Mouse (Mus musculus) right cerebral cortex, postnatal 36 days (tissue): ENCODE data around the gene Rpl23.

ENCODE experiments used
- DNase-seq, 2 experiments: peaks; one replicate each; pipeline ENCODE4 v3.0.0; 2022; ENCODE audit warnings: low spot score in 2 of 2, mixed read lengths in 1 of 2

Gene Rpl23

DNA sequence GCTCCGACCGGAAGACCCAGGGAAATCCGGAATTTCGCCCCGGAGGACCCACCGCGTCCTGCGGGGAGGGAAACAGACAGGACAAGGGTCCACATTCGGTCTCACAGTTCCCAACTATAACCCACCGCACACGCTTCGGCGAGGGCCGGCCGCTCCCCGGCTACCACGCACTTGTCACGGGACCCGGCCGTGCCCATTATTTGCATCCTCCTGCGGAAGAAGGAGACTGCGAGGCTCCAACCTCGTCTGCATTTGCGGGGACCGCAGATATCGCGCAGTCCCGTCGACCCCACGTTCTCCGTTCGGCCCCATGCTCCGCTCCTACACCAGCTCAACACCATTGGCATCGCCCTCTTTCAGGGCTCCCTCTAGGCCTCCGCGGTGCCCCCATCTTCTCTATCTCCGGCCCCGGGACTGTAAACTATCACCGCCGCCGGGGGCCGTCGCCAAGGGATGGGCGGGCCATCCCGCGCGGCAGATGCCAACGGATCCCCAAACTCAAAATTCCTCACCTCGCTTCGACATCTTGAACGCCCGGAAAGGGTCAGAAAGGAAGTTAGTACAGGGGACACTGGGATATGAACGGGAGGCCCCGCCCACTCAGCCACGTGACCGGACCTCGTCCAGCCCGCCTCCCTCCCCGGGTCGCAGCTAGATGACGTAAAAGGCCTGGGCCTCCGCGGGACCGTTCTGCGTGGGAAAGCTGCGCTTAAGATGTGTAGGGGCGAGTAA, at the start of gene Rpl23:
Gene Rpl23 (minus strand): TSS at position 606 of the 732 bp plus-strand sequence.
- peak; percentile 98 to 99 for DNase-seq

DNA sequence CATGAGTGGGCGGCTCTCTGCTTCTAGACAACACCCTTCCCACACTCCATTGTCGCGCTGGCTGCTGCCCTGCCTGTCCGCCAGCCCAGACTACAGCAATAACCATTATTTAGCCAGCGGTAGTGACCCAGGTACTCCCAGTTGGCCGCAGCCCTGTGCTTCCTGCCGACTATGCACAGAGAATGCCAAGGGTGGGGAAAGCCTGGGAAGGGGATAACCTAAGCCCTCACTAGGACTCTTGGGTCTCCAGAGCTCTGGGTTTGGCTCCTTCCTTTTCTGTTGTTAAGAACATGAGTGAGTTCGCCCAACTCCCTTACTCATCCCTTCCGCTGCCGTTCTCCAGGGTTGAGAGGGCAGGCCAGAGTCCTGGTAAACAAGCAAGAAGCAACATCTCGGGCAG, 49.8 kb upstream of the Rpl23 start:
- no peak for DNase-seq

DNA sequence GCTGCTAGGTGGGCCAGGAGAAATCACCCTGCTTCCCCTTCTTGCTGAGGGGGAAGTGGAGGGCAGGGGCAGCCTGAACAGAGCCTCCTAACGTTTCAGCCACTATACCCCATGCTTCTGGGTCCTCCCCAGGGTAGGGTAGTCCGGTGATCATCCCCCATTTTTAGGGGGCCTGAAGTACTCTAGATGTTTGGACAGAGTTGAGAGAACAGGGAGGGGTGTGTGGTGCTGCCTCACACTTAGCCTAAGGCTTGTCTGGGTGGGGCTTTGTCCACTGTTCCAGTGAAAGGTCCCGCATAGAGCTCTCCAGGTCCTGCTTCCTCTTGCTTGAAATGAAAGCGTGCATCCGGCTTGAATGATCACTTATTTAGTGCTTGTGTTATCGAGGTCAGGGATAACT, 48.3 kb upstream of the Rpl23 start:
- no peak for DNase-seq

DNA sequence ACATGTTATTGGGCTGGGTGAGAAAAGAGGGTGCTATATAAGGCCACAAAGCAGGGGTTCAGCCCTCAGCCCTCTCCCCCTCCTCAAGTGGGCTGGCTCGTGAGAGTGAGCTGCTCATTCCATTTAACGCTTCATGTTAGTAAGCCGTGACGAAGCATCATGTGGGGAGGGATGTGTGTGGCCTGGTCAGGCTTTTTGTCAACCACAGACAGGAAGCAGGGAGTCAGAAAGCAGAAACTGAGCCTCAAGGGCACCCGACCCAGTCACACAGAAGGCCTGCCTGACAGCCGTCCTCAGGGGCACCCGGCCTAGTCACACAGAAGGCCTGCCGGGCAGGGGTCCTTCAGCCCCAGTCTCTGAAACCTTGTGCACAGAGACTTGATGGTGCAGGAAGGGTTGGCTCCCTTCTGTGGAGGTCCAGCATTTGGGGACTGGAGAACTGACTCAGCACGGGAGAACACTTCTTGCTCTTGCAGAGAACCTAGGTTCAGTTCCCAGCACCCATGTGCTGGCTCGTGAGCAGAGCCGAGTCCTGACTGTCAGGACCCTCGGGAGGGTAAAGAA, 47.8 kb upstream of the Rpl23 start:
- no peak for DNase-seq

DNA sequence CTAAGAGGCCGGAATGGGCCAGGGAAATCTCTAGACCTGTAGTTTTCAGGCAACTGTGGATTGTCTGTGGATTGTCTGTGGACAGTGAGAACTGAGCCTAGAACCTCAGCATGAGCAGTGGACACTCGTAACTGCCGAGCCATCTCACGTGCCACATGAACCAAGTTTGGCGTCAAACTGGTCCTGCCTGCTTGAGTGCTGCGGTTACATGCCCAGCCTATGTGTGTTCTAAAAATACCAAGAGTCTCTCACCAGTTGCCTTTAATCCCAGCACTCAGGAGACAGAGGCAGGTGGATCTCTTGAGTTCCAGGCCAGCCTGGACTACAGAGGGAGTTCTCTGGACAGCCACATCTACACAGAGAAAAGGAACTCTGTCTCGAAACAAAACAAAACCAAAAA, 47.1 kb upstream of the Rpl23 start:
- no peak for DNase-seq

DNA sequence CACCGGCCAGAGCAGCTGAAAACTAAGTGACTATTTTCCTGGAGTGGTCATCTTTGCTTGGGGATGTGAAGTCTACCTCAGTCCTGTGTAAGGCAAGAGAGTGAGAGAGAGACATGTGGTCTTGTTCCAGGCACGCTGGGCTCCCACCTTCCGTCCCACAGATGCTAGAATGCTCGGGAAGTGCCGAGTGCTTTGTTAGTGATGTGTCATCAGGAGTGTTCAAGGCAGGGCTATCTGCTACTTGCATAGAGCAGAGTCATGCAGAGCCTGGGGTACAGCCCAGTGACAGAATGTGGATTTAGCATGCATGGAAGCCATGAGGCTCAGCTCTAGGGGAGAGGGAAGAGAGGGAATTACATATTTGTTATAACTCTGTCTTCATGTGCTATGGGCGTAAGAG, 45.4 kb upstream of the Rpl23 start:
- DNase-seq: no peak

DNA sequence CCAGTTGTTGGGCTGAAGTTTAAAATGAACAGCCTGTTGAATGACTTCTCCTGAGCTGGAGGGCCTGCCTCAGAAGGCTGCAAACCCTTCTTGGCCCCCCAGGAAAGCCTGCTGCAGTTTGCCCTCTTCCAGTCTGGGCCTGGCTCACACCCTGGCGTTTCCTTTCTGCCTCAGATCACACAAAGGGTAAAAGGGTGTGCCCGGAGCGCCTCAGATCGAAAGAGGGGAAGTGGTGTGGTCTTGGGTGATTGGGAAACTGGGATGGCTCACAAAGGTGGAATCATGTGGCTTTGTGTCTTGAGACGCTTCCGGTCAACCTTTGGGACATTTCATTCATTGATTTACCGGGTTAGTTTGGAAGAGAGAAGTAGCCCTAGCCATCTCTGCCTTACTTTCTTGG, 44.2 kb upstream of the Rpl23 start:
- DNase-seq: no peak

DNA sequence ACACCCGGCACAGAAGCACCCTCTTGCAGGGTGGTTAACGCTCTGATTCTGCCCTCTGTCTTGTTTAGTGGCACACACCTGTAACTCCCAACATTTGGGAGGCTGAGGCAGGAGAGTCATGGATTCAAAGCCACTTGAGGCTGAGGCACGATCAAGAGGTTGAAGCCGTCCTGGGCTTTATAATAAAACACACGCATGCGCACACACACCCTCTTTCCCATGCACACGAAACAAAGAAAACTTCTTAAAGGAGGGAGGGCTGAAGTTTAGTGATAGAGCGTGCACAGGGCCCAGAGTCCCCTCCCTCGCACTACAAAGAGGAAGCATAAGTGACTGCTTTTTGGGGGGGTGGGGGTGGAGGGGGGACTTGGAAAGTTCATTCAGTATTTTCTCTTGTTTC, 43.7 kb upstream of the Rpl23 start:
- DNase-seq: no peak

DNA sequence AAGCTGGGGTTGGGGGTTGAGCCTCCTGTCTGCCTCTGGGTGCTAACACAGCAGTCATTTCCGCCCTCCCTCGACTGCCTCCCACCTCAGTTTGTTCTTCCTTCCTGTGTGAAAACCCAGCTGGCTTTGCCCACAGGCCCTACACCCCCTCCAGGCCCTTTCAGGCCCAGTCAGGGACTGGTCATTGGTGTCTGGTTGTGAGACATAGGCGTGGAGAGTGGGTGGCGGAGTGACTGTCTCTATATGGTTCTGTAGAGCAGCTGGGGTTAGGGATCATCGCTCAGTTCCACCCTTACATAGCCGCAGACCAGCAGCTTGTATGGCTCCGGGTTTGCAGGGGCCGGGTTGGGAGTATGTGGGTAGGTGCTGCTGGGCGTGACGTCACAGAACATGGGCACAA, 43.1 kb upstream of the Rpl23 start:
- DNase-seq: no peak

DNA sequence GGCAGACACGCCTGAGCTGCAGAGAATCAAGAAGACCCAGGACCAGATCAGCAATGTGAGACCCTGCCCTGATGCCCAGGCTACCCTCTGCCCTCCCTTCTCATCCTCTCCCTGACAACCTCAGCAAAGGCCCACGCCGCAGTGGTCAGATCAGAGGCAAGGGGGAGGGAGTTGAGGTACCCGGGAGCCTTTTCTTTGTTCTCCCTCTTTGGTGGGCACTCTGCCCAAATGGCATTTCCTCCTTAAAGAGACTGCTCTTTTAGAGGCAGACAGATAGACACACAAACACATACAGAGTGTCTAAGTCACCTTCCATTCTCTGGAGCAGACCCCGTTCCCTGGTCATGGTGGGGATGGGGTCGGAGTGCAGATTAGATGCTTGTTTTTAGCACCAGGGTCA, 42.7 kb upstream of the Rpl23 start:
- DNase-seq: no peak

DNA sequence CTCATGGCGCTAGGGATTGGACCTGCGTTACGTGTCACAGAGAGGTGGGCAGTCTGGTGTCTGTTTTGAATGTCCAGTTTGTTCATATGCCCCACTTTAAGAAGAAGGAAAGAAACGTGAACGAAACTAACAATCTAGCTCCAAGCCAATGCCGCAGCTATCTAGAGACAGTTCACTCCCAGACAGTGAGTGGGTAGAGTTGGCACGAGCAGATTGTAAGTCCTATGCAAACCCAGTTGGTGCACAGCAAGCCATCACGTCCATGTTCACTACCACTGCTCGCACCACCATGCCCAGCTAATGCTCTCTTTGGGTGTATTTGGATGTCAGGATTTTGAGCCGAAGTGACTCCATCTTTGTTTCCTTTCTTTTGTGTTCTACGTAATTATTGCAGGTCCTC, 41.9 kb upstream of the Rpl23 start:
- no peak for DNase-seq

DNA sequence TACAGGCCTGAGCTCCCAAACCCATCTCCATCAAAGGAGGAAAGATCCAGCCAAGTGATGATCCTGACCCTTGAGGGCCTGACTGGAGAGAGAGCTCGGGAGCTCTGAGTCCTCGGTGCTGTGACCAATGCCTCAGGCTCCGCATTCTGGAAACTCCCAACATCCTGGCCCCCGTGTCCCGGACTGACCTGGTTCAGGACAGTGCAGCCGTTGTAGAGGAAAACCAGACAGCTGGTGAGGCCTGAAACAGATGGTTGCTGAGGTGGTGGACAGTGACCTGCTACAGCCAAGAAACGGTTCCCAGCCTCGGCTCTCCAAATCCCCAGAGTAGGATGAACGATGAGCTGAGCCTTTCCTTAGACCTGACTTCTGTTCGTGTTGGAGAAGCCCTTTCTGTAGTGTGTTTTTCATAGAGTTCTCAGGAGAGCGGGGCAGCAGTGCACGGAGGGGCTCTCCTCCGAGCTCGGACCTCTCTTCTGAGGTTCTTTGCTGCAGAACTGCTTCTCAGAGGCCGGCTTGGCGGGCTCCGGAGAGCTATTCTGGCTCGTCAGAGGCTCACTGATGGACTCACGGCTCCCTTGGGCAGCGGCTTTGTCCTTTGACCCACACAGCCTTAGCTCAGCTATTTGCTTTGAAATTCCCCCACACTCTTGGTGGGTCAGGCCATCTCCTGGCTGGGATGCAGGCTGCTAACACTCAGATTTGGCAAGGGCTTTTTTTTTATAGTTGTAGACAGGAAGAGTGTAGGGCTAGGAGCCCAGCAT, 40.8 kb upstream of the Rpl23 start:
- DNase-seq: no peak

DNA sequence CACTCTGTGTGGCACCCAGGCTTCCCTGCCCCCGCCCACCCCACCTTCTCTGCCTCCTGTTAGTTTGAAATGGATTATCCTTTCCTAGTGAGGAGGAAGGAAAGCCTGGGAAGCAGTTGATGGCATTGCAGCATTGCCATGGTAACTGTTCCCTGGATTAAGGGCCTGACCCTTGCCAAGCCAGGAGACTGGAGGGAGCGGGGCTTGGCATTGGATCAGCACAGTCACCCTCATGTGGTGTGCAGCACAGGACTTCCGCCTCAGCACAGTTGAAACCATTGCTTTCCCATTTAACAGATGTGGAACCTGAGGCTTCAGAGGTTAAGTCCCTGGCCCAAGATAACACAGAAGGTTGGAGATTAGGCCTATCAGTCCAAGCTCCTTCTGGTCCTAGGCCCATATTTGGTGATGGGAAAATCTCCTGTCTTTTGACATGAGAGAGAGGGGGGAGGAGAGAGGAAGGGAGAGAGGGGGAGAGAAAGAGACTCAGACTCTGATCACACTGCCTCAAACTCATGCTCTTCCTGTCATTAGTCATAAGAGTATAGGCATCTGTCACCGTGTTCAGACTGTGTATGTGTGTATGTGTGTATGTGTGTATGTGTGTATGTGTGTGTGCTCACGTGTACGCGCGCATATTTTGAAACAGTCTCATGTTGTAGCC, 39.3 kb upstream of the Rpl23 start:
- no peak for DNase-seq

DNA sequence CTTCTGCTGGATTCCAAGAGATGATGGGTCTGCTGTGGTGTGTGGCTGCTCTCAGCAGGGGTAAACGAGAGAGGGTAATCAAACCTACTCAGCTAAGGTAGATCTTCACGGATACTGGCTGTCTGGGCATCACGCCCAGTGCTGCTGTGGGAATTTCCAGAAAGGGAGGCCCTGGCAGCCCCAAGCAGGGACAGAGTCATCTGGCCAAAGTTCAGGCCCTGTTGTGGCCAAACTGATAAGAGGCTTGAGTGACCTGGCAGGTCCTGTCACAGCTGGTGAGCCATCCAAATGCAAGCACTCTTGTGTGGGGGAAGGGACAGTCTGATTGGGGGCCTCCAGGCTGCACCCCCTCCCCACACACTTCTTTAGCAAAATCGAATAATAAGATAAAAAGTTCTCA, 38.6 kb upstream of the Rpl23 start:
- DNase-seq: no peak

DNA sequence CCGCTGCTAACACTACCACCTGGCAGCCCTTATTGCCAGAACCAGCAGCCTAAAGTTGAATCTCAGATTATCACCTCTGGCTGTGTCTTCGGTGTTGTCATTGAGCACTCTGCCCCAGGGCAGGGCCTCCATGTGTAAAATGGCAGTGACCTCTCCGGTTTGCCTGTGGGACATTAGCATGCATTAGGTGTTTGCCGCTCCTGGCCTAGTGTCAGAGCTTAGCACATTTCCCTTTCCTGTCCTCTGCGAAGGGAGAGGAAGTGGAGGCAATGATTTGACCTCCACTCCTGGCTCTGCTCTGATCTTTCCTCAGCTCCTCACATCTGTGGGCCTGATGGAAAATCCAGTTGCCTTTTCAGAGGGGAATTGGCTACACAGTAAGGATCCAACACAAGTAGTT, 37.7 kb upstream of the Rpl23 start:
- DNase-seq: no peak

DNA sequence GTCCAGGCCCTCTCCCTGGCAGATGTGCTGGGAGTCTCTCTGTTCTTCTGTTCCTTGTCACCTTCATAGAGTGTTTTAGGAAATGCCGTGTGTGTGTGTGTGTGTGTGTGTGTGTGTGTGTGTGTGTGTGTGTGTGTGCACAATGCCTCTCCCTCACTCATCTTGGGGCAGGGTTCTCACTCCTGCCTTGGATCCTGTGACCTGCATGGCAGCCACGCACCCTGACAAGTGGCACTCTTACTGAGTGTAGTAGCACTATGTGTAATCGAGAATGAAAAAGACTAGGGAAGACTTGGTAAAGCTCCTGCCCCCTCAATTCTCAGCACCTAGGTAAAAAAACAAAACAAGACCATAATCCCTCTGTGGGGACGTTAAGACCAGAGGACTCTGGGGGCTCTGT, 36.9 kb upstream of the Rpl23 start:
- no peak for DNase-seq

DNA sequence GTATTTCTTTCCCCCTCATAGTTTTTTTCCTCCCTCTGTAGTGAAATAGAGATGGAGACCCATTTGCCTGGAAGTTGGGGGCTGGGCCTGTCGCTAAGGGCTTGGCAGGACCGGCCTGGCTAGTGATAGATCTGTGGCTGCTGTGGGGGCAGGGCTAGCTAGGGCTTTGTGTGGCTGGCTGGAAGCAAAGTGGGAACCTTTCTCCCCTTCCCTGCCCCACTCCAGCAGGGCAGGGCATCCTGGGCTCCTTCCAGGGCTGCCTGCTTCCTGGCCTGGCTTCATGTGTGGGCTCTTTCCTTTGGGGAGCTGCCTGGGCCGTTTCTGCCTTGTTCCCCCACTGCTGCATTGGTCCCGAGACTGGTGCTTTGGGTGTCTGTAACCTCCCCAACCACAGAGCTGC, 36.3 kb upstream of the Rpl23 start:
- DNase-seq: no peak

DNA sequence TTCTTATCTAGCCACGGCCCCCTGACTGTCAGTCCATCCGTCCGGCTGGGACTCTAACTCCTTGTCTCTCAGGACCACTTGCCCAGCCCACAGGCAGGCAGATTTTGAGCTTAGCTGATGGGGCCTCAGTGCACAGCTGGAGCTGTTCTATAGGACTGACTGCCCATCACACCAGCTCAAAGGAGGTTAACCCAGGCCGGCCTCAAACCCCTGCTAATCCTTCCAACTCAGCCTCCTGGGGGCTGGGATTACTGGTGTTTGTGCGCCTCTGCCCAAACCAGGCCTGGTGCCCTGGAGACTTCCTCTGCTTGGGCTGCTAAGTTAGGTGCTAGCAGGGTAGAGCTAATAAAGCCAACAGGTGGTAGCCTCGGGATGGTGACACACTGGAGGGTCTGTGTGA, 35.8 kb upstream of the Rpl23 start:
- DNase-seq: no peak

DNA sequence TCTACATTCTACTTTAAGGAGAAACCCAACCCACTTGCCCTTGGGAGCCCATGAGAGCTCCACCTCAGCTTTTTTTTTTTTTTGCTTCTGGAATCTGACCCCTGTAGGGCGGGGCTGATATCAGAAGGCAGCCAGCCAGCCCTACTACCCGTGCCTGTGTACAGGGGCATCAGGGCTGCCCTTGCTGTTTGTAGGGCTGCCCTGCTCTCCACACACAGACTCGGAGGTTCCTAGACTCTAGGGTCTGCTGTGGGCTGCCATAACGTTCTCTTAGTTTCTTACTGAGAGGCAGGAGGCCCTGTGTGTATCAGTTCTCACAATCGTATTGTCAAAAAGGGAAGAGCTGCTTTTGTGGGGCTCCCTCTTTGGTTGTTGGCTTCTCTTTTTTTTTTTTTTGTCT, 35.1 kb upstream of the Rpl23 start:
- no peak for DNase-seq

DNA sequence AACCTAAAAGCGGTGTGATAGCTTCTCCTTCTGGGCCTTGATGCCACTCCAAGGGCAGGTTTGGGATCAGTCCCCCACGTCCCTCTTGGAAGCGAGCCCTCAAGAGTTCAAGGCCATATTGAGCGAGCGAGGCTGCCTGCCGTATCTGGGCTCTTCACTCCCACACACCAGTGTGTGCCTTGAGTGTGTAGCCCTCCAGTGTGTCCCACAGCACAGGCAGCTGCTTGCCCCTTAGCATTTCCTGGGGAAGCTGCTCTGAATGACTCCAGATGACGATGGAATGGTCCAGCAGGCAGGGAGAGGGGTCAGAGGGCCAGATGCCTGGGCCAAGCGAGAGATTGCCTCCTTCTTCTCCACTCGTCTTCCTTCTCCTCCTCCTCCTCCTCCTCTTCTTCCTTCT, 34.7 kb upstream of the Rpl23 start:
- DNase-seq: no peak

DNA sequence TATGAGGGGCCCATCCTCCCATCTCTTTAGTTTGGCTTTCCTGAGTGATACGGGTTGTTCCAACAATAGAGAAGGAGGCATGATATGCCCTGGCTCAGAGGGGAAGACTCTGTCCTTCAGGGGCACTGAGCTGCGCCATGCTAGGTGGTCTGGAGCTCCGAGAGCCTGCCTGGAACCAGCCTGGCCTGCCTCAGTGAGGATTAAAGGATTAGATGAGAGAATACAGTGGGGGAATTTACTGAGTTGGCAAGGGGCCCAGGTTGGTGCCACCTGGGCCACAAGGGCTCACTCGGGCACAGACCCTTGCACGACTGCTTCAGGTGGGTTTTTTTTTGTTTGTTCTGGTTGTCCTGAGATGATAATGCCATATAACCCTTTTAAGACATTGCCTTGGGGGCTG, 33.9 kb upstream of the Rpl23 start:
- no peak for DNase-seq

DNA sequence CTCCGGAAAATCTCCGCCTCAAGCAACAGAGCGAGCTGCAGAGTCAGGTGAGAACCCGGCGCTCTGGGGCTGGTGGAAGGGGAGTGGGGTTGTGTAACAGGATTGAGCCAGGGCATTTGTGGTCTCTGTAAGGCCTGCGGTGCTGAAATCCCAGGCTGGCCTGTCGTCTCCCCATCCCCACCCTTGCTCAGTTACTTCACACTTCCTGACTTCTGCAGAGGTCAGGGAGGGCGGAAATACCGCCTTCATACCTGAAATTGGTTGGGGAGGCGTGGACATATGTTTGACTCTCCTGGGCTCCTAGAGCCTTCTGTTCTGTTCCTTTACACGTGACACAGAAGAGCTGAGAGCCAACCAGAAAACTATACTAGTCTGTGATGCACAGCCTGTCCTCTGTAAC, 33.5 kb upstream of the Rpl23 start:
- DNase-seq: no peak
